Mouse (Mus musculus) heart, postnatal 36 days (tissue): Measurements from ENCODE around the gene Sorbs1. TPM values are rescaled to one million over a fixed set of nuclear protein-coding genes. Genes with fewer than 3 reads are reported as not detected.

Experiments used
- DNase-seq, 2 experiments: peaks; one replicate each; pipeline ENCODE4 v3.0.0; 2021 to 2022
- intact Hi-C: fragments of 180-260 bp; cut with DNase I; formaldehyde crosslinking; loops from one replicate; pipeline ENCODE4 v1.15.1; 2025
- total RNA-seq, 2 experiments: library from RNA; stranded (reverse); gene quantifications; 2 replicates each; pipeline ENCODE4 v1.2.3; 2021

Gene Sorbs1
- total RNA-seq, 2 experiments from 2014 or later: 766 to 844 TPM

DNA sequence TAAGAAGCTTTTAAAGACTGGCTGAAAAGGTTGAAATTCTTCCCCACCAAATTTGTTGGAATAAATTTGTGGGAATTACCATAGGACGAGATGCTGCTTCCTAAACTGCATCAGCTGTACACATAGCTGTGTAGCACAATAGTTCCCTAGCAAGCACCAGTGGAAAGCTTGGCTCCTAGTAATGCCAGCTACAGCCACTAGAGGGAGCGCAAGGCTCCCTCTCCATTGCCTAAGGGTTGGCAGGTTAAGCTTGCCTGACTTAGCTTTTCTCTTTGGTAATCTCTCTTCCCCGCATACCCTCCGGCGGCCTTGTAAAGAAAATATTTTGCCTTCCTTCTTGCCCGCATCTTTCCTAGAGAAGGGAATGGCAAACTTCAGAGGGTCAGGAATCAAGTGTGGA lies 122.1 kb downstream of the Sorbs1 start:
- intact Hi-C loops: loop anchor here (1.0 to 5.0 kb wide), 4 partner anchors 13 to 154 kb away; partner anchors contain the start of gene Sorbs1
- DNase-seq: peak; percentile 89 to 91

DNA sequence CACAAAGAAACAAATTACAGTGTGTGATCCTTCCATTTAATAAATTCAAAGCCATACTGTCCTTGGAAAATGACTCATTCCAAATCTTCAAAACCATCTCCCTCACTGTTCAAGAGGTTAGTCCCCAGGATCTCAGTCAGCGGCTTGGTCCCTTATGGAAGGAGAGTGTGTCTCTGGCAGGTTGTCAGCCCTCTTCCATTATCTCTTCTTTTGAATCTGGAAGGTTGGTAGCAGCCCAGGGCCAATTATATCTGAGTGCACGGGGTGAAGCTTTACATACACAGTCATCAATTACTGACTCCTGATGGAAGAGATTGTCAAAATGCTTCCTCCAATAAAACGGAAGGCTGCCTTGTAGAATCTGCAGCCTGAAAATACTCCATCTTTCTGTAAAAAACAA lies 126.7 kb downstream of the Sorbs1 start:
- DNase-seq: no peak
- intact Hi-C loops: no loop called here

DNA sequence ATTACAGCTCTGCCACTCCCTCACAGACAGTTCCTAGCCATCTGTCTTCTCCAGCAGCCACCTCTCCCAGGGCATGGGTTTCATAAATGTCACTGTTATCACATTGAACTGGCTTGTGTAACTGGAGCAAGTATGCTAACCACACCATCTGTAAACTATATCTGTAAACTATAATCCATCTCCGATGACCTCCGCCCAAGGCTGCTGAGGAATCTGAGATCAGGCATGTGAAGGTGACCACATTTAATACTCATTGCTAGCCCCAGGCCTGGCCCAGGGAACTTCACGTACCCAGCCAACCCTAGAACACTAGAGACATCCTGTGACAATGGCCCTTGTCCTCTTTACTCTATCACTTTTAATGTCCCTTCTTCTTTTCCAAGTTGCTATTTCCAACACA lies 128.2 kb downstream of the Sorbs1 start:
- intact Hi-C loops: loop anchor here (2.0 kb wide), 1 partner anchor 43 kb away; no protein-coding TSS in a partner anchor
- no peak for DNase-seq

DNA sequence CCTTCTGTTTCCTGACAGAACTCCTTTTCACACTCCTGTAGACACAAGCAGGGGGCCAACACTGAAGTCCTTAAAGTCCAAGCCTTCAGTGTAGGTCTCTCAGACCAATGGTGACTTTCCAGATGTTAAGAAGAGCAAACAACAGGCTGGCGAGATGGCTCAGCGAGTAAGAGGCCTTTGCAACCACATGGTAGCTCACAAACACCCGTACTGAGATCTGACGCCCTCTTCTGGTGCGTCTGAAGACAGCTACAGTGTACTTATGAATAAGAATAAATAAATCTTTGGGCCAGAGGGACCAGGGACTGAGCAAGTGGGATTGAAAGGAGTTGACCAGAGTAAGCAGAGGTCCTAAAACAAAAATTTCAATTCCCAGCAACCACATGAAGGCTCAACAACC lies 129.6 kb downstream of the Sorbs1 start:
- no peak for DNase-seq
- intact Hi-C loops: loop anchor here (2.0 kb wide), 1 partner anchor 41 kb away; no protein-coding TSS in a partner anchor

DNA sequence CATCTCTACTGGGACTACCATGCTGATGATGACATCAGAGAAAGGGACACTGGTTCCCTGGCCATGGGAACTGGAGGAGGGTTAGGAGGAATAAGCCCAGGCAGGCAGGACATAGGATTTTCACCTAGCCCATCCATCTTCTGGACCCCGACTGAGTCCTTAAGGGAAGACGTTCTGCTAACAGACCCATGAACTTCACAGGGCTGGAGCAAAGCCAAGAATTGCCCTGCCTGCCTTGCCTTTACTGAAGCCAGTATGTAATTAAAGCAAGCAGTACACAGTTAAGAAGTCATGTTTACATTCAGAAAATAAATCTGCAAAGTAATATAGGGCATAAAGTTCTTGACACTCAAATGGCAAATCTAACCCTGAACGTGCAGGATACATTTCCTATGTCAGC lies 132.9 kb downstream of the Sorbs1 start:
- no peak for DNase-seq
- intact Hi-C loops: no loop called here

DNA sequence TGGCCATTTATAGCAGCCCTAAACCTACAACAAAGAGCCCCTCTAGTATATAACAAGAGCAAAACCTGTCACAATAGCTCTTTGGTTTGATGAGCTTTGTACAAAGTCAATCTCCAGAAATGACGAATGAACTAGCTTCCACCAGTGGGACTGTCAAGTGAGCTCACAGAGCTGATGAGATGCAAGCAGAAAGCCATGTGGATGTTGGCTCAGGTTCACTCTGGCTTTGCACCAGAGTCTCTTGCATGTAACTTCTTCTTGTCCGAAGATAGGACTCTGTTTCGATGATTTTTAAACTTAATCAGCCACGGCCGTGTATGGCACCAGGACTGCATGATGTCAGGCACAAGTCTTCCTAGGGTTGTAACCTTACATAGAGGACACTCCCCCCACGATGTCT lies 133.6 kb downstream of the Sorbs1 start:
- no peak for DNase-seq
- intact Hi-C loops: no loop called here

DNA sequence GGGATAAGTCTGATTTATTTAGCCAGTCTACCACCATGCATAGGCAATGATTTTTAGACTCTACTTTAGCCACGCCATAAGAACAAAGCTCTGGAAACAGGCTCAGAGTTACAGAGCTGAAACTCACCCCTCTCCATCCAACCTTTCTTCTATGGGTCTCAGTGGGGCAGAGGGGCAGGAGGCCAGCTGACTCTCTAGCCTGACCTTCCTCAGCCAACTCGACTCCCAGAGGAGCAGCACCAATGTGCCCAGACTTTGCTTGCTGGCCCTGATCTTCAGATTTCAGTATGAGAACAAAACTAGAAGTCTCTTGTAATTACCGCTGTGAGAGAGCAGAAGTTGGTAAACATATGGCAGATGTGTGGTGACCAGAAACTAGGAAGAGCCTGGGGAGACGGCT lies 134.5 kb downstream of the Sorbs1 start:
- no peak for DNase-seq
- intact Hi-C loops: no loop called here

DNA sequence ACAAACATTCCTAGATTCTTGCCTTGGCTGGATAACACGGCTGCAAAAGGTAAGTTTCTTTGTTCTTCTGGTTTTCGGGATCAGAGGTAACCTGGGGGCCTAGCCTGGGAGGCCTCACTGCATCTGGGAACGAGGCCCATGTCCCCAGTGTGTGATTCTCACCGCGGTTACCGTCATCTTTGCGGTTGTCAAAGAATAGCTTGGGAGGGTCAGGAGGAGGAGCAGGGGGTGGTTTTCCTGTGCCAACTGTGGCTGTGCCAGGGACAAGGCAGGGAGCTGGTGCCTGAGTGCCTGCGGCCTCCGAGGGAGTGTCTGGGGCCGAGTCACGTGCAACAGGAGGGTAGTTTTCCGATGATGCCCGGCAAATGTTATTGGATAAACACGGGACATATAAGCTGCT lies 135.9 kb downstream of the Sorbs1 start:
- DNase-seq: peak; percentile 58 to 68
- intact Hi-C loops: no loop called here

DNA sequence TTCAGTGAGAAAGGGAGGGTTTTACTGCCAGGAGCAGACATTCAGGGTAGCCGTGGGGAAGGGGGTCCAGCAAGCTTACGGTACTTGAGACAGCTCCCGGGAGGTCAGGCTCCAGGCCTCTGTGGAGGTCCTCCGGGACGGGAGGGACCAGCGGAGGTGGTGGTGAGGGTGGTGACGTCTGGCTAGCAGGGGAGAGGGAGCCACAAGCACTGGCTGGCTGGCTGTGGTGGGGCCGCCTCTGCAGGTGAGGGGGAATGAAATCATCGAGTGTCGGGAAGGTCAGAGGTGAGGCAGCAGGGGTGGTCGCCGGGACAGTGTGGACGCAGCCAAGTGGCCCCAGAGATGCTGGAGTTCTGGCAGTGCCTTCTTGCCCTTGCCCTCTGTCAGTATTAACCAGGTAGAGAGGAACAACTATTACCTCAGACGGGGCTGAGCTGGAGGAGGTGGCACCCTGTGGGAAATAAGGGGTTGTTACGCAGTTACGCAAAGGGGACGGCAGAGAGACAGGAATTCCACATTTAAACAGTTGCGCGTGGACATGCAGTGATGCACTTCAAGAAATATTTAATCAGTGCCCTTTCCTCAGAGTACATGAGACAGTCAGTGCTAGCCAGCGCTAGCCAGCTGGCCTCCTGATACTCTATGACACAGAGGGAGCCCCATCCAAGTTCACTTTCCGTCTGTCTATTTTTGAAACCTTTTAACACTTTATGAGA lies 136.9 kb downstream of the Sorbs1 start:
- intact Hi-C loops: no loop called here
- peak in 1 of 2 experiments; percentile 62 for DNase-seq

DNA sequence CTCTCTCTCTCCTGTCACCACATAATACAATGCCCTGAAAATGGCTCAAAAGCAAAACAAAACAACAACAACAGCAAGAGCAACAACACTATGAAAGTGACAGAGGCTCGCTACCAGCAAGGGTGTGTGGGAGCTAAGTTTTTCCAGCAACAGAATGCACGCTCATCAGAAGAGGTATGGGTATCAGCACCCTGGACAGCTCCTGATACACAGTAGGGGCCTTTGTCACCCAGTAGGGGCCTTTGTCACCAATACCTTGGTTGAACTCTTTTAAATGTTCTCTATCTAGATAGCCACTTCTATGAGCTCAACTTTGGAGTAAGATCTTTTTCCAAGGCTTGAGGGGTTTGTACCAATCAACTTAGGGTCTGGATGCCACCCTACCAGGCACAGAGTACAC lies 138.9 kb downstream of the Sorbs1 start:
- DNase-seq: no peak
- intact Hi-C loops: no loop called here

DNA sequence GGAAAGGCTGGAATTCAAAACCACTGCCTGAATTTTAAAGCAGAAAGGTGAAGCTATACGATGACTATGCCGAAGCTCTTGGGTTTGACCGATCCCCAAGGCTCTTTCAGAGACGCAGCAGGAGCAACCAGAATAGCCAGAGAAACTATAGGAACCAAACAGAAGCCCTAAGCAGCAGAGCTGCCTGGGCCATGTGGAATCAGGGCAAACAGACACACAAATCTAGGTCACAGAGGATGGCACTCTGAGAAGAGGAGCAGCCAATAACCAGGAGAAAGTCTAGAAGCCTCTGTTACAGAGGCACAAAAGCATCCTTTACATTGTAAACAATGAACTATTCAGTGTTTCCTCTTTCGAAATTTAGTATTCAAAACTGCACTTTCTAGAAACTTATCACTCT lies 140.9 kb downstream of the Sorbs1 start:
- intact Hi-C loops: loop anchor here (2.0 kb wide), 1 partner anchor 60 kb away; no protein-coding TSS in a partner anchor
- DNase-seq: no peak

DNA sequence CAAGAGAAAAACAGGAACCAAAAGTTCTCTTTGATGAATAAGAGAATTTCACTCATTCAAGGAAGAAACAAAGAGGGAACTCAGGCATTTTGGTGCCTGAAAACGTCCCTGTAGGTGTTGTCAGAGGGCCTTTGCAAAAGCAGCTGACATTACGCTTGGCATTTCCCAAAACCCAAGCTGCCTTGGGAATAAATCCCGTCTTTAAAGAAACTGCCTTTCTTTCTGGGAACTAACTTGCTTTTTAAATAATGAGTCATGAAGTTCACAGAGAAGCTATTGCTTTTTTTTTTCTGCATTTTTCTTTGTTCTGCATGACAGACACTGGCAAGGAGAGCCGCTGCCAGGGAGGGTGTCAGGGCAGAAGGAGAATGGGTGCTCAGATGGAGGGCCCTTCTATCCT lies 141.7 kb downstream of the Sorbs1 start:
- intact Hi-C loops: loop anchor here (2.0 kb wide), 1 partner anchor 61 kb away; no protein-coding TSS in a partner anchor
- DNase-seq: no peak

DNA sequence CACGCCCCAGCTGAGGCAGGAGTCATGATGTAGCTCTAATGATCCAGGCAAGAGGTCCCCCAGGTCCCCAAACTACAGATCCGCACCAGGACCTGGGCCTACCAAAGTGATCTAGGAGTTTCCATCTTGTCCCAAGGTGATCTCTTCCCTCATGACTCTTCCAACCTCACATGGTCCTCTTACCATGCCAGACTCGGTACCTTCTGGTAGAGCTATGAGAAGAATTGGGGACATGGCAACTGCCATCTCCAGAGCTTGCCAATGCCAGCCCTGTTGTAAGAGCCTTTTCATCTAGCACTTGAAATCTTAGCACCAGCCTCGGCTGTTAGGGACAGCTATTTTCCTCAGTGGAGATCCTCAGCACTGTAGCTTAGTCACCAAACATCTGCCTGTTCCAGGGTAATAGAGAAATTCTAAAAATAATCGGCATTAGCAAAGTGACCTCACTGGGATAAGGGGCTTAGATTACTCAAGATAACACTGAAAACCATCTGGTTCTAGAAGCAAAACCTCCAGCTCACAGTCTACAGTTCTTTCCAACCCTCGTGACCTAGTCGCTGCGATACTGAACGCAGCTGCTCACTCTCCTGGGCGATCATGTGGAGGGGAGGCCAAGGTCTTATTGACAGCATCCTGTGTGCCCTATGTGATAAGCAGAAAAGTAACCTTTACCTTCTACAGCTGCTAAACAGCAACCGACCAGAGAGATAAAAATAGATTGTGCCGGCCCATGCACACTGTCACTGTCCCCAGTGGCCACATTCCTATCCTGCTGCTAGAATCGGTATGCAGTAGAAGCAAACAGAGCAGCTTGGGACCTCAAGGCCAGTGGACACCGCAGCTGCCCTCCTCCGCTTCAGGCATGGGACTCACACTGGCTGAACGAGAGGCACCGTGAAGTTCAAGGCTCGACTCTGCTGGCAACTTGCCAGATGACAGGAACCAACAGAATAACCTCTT lies 143.4 kb downstream of the Sorbs1 start:
- intact Hi-C loops: no loop called here
- peak in 1 of 2 experiments; percentile 71 for DNase-seq

DNA sequence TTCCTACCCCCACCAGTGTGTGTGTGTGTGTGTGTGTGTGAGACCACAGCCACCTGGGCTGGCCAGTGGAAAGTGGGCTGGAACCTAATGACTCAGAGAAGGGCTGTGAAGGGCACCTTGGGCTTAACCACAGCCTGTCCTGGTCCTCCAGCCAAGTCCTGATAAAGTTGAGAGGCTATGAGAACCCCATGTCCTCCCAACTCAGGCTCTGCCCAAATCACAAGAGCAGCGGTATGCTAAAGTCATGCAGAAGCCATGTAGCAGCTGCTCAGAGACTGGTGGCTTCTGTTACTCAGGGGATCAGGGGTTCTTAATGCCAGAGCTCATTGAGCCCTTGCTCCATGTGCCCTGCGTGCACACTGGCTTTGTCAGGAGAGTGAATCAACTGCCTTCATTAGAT lies 145.1 kb downstream of the Sorbs1 start:
- no peak for DNase-seq
- intact Hi-C loops: no loop called here

DNA sequence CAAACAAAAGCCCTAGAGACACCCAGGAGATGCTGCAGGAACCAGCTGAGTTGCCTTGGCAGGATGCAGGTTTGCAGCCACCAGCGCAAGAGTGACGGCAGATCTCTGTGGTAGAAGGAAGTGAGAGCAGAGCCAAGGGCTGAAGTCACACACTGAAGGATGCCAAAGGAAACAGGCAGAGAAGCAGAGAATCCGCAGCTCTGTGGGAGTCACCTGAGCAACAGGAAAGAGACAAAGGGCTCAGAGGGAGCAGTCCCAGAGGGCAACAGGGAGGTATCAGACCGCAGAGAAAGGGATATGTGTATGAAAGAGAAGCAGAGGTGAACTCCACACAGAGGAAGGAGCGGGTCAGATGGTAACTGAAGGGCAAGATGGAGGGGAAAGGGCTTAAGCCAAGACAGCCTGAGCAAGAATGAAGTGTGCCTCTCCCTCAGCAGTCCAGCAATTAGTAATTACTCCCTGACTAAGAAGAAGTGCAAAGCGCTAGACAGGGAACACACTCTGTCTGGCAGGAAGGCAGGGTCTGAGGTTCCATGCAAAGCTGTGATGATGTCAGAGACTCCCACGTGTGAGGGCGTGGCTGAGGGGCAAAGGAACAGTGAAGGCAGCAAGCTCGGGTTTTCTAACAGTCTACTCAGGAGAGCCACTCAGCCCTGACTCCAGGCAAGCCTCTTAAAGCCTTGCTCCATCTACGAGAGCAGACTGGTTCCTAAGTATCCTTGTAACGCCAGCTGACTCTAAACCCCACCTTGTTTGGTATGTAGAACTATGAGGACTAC lies 147.2 kb downstream of the Sorbs1 start:
- peak; percentile 67 to 70 for DNase-seq
- intact Hi-C loops: no loop called here

DNA sequence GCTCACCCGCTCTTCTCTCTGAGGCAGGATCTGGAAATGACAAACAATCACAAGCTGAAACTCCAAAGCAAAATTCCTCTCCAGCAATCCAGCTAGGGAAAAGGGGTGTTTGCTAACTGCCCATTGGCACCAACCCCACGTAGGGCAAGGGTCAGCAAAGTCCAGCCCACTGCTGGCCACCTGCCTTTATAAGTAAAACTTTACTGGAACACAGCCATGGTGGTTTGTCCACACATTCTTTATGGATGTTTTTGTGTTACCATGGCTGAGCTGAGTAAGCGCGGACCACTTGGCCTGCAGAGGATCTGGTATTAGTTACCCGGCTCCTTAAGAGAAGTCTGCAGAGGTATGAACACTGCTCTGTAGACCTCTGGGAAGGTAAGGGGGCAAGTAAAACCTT lies 148.4 kb downstream of the Sorbs1 start:
- intact Hi-C loops: no loop called here
- DNase-seq: peak in 1 of 2 experiments; percentile 54

DNA sequence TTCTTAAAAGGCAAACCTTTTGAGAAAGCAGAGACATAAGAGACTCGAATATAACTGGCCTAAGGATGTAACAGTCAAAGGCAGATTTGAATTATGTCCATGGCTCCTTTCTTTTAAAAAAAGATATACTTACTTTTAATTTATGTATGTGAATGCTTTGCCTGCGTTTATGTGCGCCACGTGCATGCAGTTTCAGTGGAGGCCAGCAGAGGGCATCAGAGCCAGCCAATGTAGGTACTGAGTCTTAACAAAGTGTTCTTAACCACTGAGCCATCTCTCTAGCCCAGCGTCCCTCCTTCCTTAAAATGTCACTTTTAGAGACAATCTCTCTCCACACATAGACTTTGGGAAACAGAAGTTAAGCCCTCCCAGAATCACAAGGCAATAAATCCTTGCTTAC lies 150.1 kb downstream of the Sorbs1 start:
- no peak for DNase-seq
- intact Hi-C loops: no loop called here

DNA sequence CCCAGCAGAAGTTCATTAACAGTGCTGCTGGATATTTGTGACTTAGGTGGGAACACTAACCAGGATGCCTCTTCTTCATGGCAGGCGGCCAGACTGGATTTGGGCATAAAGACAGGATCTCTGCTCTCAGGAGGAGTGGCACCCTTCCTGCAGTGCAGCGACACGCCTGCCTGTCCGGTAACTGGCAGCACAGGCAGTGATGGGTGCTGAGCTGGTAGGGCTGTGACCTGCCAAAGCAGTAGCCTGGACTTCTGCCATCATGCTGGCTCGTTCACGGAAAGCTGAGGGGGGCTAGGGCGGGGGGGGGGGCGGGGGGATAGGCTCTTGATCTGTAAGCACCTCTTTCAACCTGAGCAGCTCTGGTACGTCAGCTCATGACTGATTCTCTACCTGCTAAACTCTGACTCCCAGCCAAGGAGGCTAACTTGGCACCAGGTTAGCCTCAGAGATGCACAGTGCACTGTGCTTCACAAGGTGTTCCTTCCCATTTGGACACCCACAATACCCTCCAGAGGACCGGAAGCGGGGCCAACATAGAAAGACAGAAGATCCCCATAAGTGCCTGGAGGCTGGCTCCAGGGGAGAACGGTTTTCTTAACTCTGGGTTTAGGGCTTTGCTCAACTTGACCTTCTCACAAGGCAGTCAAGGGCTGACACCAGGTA lies 151.2 kb downstream of the Sorbs1 start:
- no peak for DNase-seq
- intact Hi-C loops: no loop called here

DNA sequence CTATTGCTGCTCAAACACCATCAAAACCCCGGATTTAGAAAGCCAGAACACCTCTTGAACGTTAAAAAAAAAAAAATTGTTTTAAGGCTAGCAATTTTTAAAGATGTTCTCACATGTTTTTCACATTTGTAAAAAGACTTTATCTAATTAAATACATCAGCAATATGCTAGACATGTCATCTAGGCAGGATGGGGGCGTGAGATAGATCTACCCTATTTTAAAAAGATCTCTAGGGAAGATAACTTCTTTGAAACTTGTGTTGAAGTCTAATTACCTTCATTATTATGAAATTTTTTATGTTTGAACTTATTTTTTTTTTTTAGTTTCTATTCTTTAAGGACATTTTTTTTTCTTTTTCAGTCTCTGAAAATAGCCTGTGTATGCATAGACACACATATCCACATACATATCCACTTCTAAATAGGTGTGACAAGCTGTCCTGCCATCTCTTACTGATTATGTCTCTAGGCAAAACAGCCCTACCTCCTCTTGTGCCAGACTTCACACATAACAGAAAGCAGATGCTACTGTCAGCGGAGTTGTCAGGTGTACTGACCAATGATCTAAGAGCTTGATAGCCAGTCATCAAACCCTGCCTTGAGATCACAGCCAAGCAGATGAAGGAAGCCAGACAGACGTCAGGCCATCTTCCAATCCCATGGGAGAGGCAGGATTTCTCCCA lies 153.7 kb downstream of the Sorbs1 start:
- intact Hi-C loops: no loop called here
- DNase-seq: no peak
